ENCODE assay signal across 9 mouse cellular contexts in genomic region chr10:96686659-96687440, GRCm38 (mm10).
DNase-seq lines count a peak whose midpoint lies in the region; ATAC-seq lines count a peak whose summit lies in the region.
"Had no signal": no experiment of that assay in that cellular context is flagged by ENCODE, and none has a peak within 500 bp of the region (broad histone marks: within the 10 kb centered on the region; RNA-seq: fewer than 3 reads in every experiment).

No protein-coding gene starts in this region.

- H3K4me1 ChIP-seq in heart, embryonic 16.5 days (ENCODE audit: control insufficient read depth, insufficient read depth, low read length) = peaks cover 27% of the 10 kb centered on the region
- H3K4me1 ChIP-seq in limb, embryonic 13.5 days = peaks cover 32% of the 10 kb centered on the region
- no peaks in the 10 kb centered on the region; the same call in 1 of the 2 replicates for H3K4me1 ChIP-seq in midbrain, embryonic 11.5 days (ENCODE audit: control insufficient read depth, insufficient read depth, low read length)
- H3K4me1 ChIP-seq: megakaryocyte, embryonic 14.5 days had no signal

- no peak; the same call in 1 of the 2 replicates for ATAC-seq in heart, embryonic 16.5 days (replicated peaks; ENCODE audit: extremely low read depth, insufficient read depth, low FRiP score)
- peak; percentile 95 for ATAC-seq in limb, embryonic 13.5 days (ENCODE audit: low FRiP score, low read depth)
- ATAC-seq in midbrain, embryonic 11.5 days (ENCODE audit: low FRiP score) = no peak

- H3K9me3 ChIP-seq in heart, embryonic 16.5 days (replicated peaks; ENCODE audit: control insufficient read depth, low read length) = no peaks in the 10 kb centered on the region
- H3K9me3 ChIP-seq in limb, embryonic 13.5 days = no peaks in the 10 kb centered on the region
- H3K9me3 ChIP-seq in midbrain, embryonic 11.5 days (ENCODE audit: control insufficient read depth, low read length) = no peaks in the 10 kb centered on the region

- H3K4me2 ChIP-seq in heart, embryonic 16.5 days (ENCODE audit: low read depth, low read length) = no peak overlapping the region
- peak overlapping the region; percentile 30 for H3K4me2 ChIP-seq in limb, embryonic 13.5 days (replicated peaks)
- H3K4me2 ChIP-seq in midbrain, embryonic 11.5 days = no peak overlapping the region

- H3K27ac ChIP-seq in heart, embryonic 16.5 days (ENCODE audit: low read length) = peak overlapping the region; percentile 49
- peak overlapping the region; percentile 74; the same call in 1 of the 2 replicates for H3K27ac ChIP-seq in limb, embryonic 13.5 days
- H3K27ac ChIP-seq in midbrain, embryonic 11.5 days (ENCODE audit: low read depth, low read length) = no peak overlapping the region

- H3K9ac ChIP-seq in heart, embryonic 16.5 days (ENCODE audit: low read length) = no peak overlapping the region
- no peak overlapping the region for H3K9ac ChIP-seq in limb, embryonic 13.5 days
- no peak overlapping the region for H3K9ac ChIP-seq in midbrain, embryonic 11.5 days (ENCODE audit: low read length)

- no peaks in the 10 kb centered on the region for H3K27me3 ChIP-seq in heart, embryonic 16.5 days (ENCODE audit: control insufficient read depth, insufficient read depth, low read length)
- H3K27me3 ChIP-seq in limb, embryonic 13.5 days = no peaks in the 10 kb centered on the region
- no peaks in the 10 kb centered on the region for H3K27me3 ChIP-seq in midbrain, embryonic 11.5 days (ENCODE audit: control insufficient read depth, insufficient read depth, low read length)
- H3K27me3 ChIP-seq: megakaryocyte, embryonic 14.5 days had no signal

- DNase-seq in cerebellum, postnatal 14 days = peak; percentile 29 to 38
- DNase-seq in cerebellum, postnatal 36 days = no peak
- DNase-seq in NIH3T3 (ENCODE audit: low read depth) = peak; percentile 98
- DNase-seq in ovary, postnatal 36 days (ENCODE audit: low spot score) = peak; percentile 29
- DNase-seq in adrenal gland, adult 18-20 months (ENCODE audit: low spot score in 2 of 2) = no peak
- DNase-seq in midbrain, embryonic 11.5 days (ENCODE audit: low spot score, missing footprints) = no peak

- 45% methylated on average over 6 of the region's 6 CpGs for WGBS in heart, embryonic 16.5 days
- WGBS in limb, embryonic 13.5 days = 38% methylated on average over 6 of the region's 6 CpGs
- 86% methylated on average over 6 of the region's 6 CpGs for WGBS in midbrain, embryonic 11.5 days

- H3K36me3 ChIP-seq in heart, embryonic 16.5 days (ENCODE audit: control insufficient read depth, insufficient read depth) = no peaks in the 10 kb centered on the region
- no peaks in the 10 kb centered on the region for H3K36me3 ChIP-seq in limb, embryonic 13.5 days
- no peaks in the 10 kb centered on the region for H3K36me3 ChIP-seq in midbrain, embryonic 11.5 days (ENCODE audit: control insufficient read depth, insufficient read depth, low read length)

- H3K4me3 ChIP-seq in heart, embryonic 16.5 days (ENCODE audit: low read length) = no peak overlapping the region
- no peak overlapping the region for H3K4me3 ChIP-seq in limb, embryonic 13.5 days
- H3K4me3 ChIP-seq in midbrain, embryonic 11.5 days (ENCODE audit: low read depth, low read length) = no peak overlapping the region
- H3K4me3 ChIP-seq: megakaryocyte, embryonic 14.5 days had no signal

Comparison
In these comparisons a context has a peak if more than half of its experiments do, and no peak if none do; other contexts are left out.
1. DNase-seq: peak in cerebellum, postnatal 14 days (2 of 2), NIH3T3 (single experiment) and ovary, postnatal 36 days (single experiment); none in cerebellum, postnatal 36 days (0 of 2), adrenal gland, adult 18-20 months (0 of 2) and midbrain, embryonic 11.5 days (single experiment).